Mouse (Mus musculus) E14TG2a.4 (cell line): ENCODE data around the gene Sf3b6.
"Not testable (repeated sequence)": the region's sequence is repeated elsewhere in the genome, so short reads cannot be mapped to it uniquely, and the experiment has no call there.

Source experiments
- CTCF ChIP-seq: conservative IDR thresholded peaks from 2 replicates; pipeline ENCODE4 v1.5.1; 2014; ENCODE audit warnings: low read length
- NANOG ChIP-seq: IDR thresholded peaks from 2 replicates; pipeline ENCODE4 v1.6.1; 2014; ENCODE audit warnings: borderline replicate concordance, low read length, mixed read lengths

DNA sequence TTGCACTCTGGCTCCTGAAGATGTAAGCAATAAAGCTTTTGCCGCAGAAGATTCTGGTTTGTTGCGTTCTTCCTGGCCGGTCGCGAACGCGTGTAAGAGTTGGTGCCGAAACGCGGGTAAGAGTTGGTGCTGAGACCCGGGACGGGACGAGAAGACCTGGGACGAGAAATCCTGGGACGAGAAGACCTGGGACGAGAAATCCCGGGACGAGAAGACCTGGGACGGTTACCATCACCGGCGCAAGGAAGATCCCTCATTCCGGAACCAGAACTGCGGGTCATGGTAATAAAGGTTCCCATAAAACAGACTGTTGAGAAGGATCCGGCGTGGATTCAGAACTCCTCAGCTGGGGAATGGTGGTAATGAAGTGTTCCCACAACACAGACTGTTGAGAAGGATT is 29.2 kb upstream of the Sf3b6 start:
- not testable (repeated sequence) for TF ChIP-seq CTCF, NANOG
